Mouse (Mus musculus) NIH3T3 (cell line): ENCODE measurements around the gene Bpifb5.
"Not testable (repeated sequence)": the region's sequence is repeated elsewhere in the genome, so short reads cannot be mapped to it uniquely, and the experiment has no call there.

Experiments
- DNase-seq: peaks from one replicate; pipeline ENCODE4 v3.0.0-alpha.2; 2012; ENCODE audit warnings: low read depth

Bpifb5 gene

GRCm38 (mm10) chr2:154240771-154241170, 17.2 kb downstream of the Bpifb5 start:
- DNase-seq, result no peak

GRCm38 (mm10) chr2:154242726-154243125, 19.2 kb downstream of the Bpifb5 start:
- DNase-seq, result not testable (repeated sequence)

- no peak for DNase-seq
These were observed 20.0 kb downstream of the Bpifb5 start for GRCm38 (mm10) chr2:154243356-154244036.

GRCm38 (mm10) chr2:154245322-154245721, 21.8 kb downstream of the Bpifb5 start:
- no peak for DNase-seq

GRCm38 (mm10) chr2:154255254-154255653, 31.7 kb downstream of the Bpifb5 start:
- DNase-seq, result not testable (repeated sequence)

GRCm38 (mm10) chr2:154255770-154256169, 32.2 kb downstream of the Bpifb5 start:
- no peak for DNase-seq

GRCm38 (mm10) chr2:154257554-154257953, 34.0 kb downstream of the Bpifb5 start, which contains the start of gene Bpifb9a:
Gene Bpifb9a, plus strand, starts transcription at chr2:154257854.
- DNase-seq, result not testable (repeated sequence)

GRCm38 (mm10) chr2:154264397-154264796, 40.9 kb downstream of the Bpifb5 start:
- not testable (repeated sequence) for DNase-seq
